Mouse (Mus musculus): Measurements from ENCODE around the gene Mfsd6l.

DNA sequence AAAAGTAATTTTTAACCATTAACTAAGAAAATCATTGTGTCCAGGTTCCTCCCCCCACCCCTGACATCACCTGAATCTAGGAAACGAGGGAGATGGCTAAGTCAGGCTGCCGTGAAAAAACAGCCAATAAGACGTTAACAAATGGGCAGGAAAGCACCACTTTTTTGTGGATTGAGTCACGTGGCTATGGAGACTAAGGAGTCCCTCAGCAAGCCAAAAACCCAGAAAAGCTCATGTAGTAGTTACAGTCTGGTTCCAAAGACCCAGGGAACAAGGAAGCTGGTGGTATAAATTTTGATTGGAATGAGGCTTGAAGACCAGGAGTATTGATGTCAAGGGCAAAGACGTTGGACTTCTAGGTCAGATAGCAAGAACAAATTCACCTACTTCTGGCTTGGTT, 47.4 kb upstream of the Mfsd6l start:
- TF ChIP-seq CTCF (conservative IDR thresholded peaks at IDR 0.05; ENCODE audit: insufficient read depth, insufficient read length, low read depth, low read length) (no peak), POLR2A (IDR thresholded peaks at IDR 0.05; ENCODE audit: low read depth, low read length) (no peak)
